8 mouse cellular contexts compared by ENCODE assay signal in the genomic region with DNA sequence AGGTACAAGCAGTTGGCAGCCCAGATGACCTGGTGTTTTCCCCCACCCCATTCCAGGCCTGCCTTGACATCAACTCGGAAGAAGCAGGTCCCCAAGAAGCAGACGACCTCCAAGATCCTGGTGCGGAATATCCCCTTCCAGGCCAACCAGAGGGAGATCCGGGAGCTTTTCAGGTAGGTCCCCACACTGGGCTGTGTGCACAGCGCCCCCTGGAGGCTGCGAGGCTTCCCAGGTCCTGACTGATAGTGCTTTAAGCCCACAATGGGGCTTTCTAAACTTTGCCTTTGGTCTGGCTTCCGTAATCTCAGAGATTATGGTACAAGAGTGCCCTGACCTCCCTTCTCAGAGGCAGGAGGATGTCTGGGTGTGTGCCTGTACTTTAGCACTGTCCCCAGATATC. TPM values are rescaled to one million over a fixed set of nuclear protein-coding genes. Genes with fewer than 3 reads are reported as not detected.
DNase-seq lines count a peak whose midpoint lies in the region; ATAC-seq and TF ChIP-seq lines count a peak whose summit lies in the region.

No protein-coding gene starts in this region.

- 0 out of 2 replicates have a peak, but pooled peaks have one; percentile 33 for ATAC-seq in granulocyte monocyte progenitor cell, adult 5-6 weeks (replicated peaks; ENCODE audit: poor library complexity, severe bottlenecking)
- no peak for ATAC-seq in hindbrain, embryonic 14.5 days (ENCODE audit: low FRiP score)

- intact Hi-C loops in heart, postnatal 36 days (cut with DNase I), result loop anchor here (10.0 kb wide), 1 partner anchor 461 kb away; no protein-coding TSS in a partner anchor

- no peak for TF ChIP-seq POLR2A in testis, adult 2 months (IDR thresholded peaks at IDR 0.05; ENCODE audit: control insufficient read depth, low read depth, low read length)

- H3K4me2 ChIP-seq in hindbrain, embryonic 14.5 days (replicated peaks), result no peak overlapping the region

- no peak overlapping the region for H3K9ac ChIP-seq in hindbrain, embryonic 14.5 days

- TF ChIP-seq CTCF in testis, adult 2 months (IDR thresholded peaks at IDR 0.05; ENCODE audit: control insufficient read depth, insufficient read depth, insufficient replicate concordance, low read depth, low read length), result peak; percentile 59; the same call in 1 of the 2 replicates

- no peaks in the 10 kb centered on the region for H3K36me3 ChIP-seq in testis, adult 2 months (ENCODE audit: control insufficient read depth, insufficient read depth, low read length)
- H3K36me3 ChIP-seq in hindbrain, embryonic 14.5 days (replicated peaks; ENCODE audit: control insufficient read depth, insufficient read depth), result peaks cover 36% of the 10 kb centered on the region

- no peaks in the 10 kb centered on the region for H3K9me3 ChIP-seq in hindbrain, embryonic 14.5 days (ENCODE audit: control insufficient read depth, low read length)

- no peak overlapping the region for H3K4me3 ChIP-seq in testis, adult 2 months (ENCODE audit: control insufficient read depth, low read depth, low read length)
- no peak overlapping the region for H3K4me3 ChIP-seq in hindbrain, embryonic 14.5 days (replicated peaks; ENCODE audit: low read length)

- no peaks in the 10 kb centered on the region for H3K27me3 ChIP-seq in testis, adult 2 months (ENCODE audit: control insufficient read depth, insufficient read depth, low read length)
- H3K27me3 ChIP-seq in hindbrain, embryonic 14.5 days (ENCODE audit: control insufficient read depth, insufficient read depth, low read length), result no peaks in the 10 kb centered on the region

- DNase-seq in heart, postnatal 4 days, result peak; percentile 43
- DNase-seq in heart, postnatal 36 days, result no peak
- DNase-seq in testis, postnatal 14 days (ENCODE audit: low spot score), result no peak
- peak; percentile 32 to 33 for DNase-seq in thymus, postnatal 36 days
- DNase-seq in layer of hippocampus, adult 18-20 months (ENCODE audit: low spot score in 2 of 2), result no peak
- no peak for DNase-seq in hindbrain, embryonic 14.5 days (ENCODE audit: low spot score)

- 48% methylated on average over 7 of the region's 7 CpGs for WGBS in hindbrain, embryonic 14.5 days

- H3K27ac ChIP-seq in testis, adult 2 months (ENCODE audit: control insufficient read depth, insufficient read depth, low read depth, low read length), result no peak overlapping the region
- no peak overlapping the region for H3K27ac ChIP-seq in hindbrain, embryonic 14.5 days

- no peaks in the 10 kb centered on the region for H3K4me1 ChIP-seq in testis, adult 2 months (ENCODE audit: control insufficient read depth, insufficient read depth, low read length)
- peaks cover 8% of the 10 kb centered on the region; the same call in 1 of the 2 replicates for H3K4me1 ChIP-seq in hindbrain, embryonic 14.5 days (replicated peaks; ENCODE audit: control insufficient read depth, insufficient read depth, low read length)

RNA-seq across cellular contexts. Expression of gene Rbm19, which starts 27.7 kb away (rescaled TPM):
- total RNA-seq in heart, postnatal 4 days (2021), result 10 to 100 TPM; 18.4 to 21.7 TPM
- 10 to 100 TPM; 20.1 to 20.7 TPM for total RNA-seq in heart, postnatal 36 days (2021)
- 11.8 and 12.2 TPM in 2 replicates for polyA plus RNA-seq in testis, adult 2 months (2012; rRNA removed)
- 18.3 and 20.7 TPM in 2 replicates for total RNA-seq in granulocyte monocyte progenitor cell, adult 5-6 weeks (2014; fragmentation: Nextera tagmentation)
- total RNA-seq in granulocyte monocyte progenitor cell, adult 5-6 weeks (2017), result 24.6 and 31.1 TPM in 2 replicates
- 10 to 100 TPM; 18.7 to 21.4 TPM for total RNA-seq in layer of hippocampus, adult 18-20 months (2021)
- 17.5 and 20.2 TPM in 2 replicates for polyA plus RNA-seq in hindbrain, embryonic 14.5 days (2014; fragmentation: Nextera tagmentation; extraction: Ambion mirVana)

Comparison
In these comparisons a context has a peak if more than half of its experiments do, and no peak if none do; other contexts are left out.
1. DNase-seq: peak in heart, postnatal 4 days (single experiment) and thymus, postnatal 36 days (2 of 2); none in heart, postnatal 36 days (0 of 2), testis, postnatal 14 days (single experiment), layer of hippocampus, adult 18-20 months (0 of 2) and hindbrain, embryonic 14.5 days (single experiment).